Mouse (Mus musculus) olfactory bulb, adult 2 months (tissue): ENCODE measurements around the gene Aagab. TPM values are rescaled to one million over a fixed set of nuclear protein-coding genes. Genes with fewer than 3 reads are reported as not detected.

Experiments
- H3K27ac ChIP-seq: fragments of 200-500 bp; 2 replicates; pipeline ENCODE4 v1.5.1; 2012; ENCODE audit warnings: low read depth, low read length; ENCODE audit not compliant: insufficient read depth
- H3K4me1 ChIP-seq: fragments of 200-500 bp; 2 replicates; pipeline ENCODE4 v1.6.1; 2012; ENCODE audit warnings: low read length; ENCODE audit not compliant: control insufficient read depth, insufficient read depth
- H3K4me3 ChIP-seq: fragments of 200-500 bp; 2 replicates; pipeline ENCODE4 v1.5.1; 2012; ENCODE audit warnings: mild to moderate bottlenecking, low read depth, low read length, moderate library complexity; ENCODE audit not compliant: insufficient read depth
- CTCF ChIP-seq: fragments of 200-500 bp; IDR thresholded peaks from 2 replicates; pipeline ENCODE4 v1.5.1; 2012; ENCODE audit warnings: low read depth, mild to moderate bottlenecking, low read length, moderate library complexity; ENCODE audit not compliant: insufficient read depth
- POLR2A ChIP-seq: fragments of 200-500 bp; IDR thresholded peaks from 2 replicates; pipeline ENCODE4 v1.6.1; 2012; ENCODE audit warnings: mild to moderate bottlenecking, low read depth, low read length, moderate library complexity; ENCODE audit not compliant: insufficient read depth
- WGBS: fragments of 180-500 bp; shearing (Covaris S2); methylation state at CpG from one replicate; pipeline ENCODE4 v1.1.7; 2018; 5-methylcytosine and 5-hydroxymethylcytosine counted together
- polyA plus RNA-seq: library from polyadenylated mRNA; stranded (reverse); fragments of >200 nt; gene quantifications from 2 replicates; pipeline ENCODE4 v1.2.4, GENCODE M21; 2012; ENCODE audit warnings: low replicate concordance; ENCODE audit not compliant: missing spikeins, insufficient read depth, insufficient read length

Gene Aagab
- polyA plus RNA-seq, 1 experiment: not detected

DNA sequence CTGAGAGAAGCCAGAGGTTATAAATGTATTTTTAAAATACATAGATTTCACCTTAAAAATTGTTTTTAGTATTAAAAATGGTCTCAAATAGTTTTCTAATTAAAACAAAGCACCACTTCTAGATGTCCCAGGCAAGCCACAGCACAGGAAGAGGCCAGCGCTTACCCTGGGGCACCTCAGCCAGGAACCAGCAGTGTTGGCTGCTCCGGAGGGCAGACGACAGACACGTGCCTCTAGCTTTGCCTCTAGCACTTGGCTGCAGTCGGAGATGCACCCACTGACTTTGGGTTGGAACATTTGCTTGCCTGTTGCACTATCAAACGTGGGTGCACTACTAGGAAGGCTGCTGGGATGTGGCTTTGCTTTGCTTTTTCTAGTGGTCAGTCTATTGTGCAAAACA lies 30.6 kb upstream of the Aagab start:
- no peak overlapping the region for H3K4me3 ChIP-seq
- WGBS: 61% methylated on average over 6 of the region's 6 CpGs
- H3K4me1 ChIP-seq: no peaks in the 10 kb centered on the region
- no peak for TF ChIP-seq POLR2A
- TF ChIP-seq CTCF: no peak
- H3K27ac ChIP-seq: no peak overlapping the region

DNA sequence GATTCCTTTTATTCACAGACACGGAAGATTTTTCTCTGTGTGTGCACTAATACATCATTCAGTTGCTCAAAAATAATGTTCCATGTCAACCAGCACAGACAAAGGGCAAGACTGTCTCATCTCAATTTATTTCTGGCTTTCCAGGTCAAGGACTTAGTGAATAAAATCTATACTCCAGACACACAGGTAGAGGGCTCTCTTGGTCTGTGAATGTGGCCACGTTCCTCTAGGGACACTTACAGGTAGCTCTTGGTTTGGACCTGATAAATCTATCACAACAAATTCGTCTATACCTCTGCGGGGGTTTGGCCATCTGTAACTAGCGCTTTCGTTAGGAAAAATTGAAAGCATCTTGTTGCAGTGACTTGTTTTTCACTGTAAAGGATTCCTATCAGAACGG lies 29.6 kb upstream of the Aagab start:
- 78% methylated on average over 7 of the region's 7 CpGs for WGBS
- Histone ChIP-seq H3K27ac (no peak overlapping the region), H3K4me1 (no peaks in the 10 kb centered on the region), H3K4me3 (no peak overlapping the region)
- no peak for TF ChIP-seq CTCF
- no peak for TF ChIP-seq POLR2A

DNA sequence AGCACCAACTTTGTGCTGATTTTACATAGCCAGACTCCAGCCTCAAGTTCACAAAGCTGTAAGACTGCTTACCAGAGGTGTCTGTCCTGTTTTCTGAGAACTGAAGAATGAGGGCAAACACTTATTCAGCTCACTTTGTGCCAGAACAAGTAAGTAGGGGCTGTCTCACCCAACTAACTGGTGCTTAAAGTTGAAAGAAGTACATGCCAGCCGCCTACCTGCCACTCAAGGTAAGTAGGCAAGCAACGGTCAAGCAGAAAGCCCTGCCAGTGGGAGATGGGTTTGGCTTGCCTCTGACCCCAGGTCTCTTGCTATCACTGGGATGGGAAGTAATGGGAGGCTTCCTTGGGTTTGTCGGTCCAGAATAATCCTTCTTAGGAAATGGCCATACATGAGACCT lies 25.0 kb upstream of the Aagab start:
- no peak overlapping the region for H3K4me3 ChIP-seq
- H3K27ac ChIP-seq: no peak overlapping the region
- no peak for TF ChIP-seq CTCF
- TF ChIP-seq POLR2A: no peak
- H3K4me1 ChIP-seq: peaks cover 4% of the 10 kb centered on the region
- 87% methylated on average over 3 of the region's 3 CpGs for WGBS

DNA sequence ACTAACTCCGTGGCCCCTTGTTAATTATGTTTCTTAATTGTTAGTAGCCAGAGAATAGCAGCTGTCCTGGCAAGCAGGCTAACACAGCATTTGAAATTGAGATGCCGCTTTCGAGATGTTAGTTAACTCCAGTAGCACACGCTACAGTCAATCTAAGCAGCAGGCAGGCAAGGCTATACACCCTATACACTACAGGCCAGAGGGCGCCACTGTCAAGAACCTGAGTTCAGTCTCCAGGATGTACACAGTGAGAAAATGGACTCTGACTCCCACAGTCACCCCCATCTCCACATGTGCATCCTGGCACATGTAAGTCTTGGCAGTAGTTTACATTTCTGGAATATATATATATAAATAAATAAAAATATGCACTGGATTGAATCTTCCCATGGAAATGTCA lies 22.8 kb upstream of the Aagab start:
- Histone ChIP-seq H3K27ac (no peak overlapping the region), H3K4me1 (peaks cover 5% of the 10 kb centered on the region), H3K4me3 (no peak overlapping the region)
- TF ChIP-seq CTCF (no peak), POLR2A (no peak)
- 76% methylated on average over 5 of the region's 5 CpGs for WGBS

DNA sequence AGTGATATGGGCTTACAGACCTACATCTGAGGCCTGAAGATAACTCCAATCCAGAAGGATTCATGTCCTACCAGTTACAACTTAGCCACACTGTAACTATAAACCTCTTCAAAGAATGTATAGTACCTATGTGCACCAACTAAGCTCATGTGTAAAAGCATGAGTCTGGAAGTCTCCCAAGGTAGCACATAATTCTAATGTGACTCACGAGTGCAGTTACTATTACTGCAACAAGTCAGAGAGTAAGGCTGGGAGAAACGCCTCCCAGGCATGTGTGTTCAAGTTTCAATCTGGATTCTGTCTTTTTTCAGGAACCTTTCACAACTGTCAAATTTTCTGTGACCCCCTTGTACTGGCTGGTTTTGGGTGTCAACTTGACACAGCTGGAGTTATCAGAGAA lies 22.4 kb upstream of the Aagab start:
- no peak for TF ChIP-seq POLR2A
- no peak for TF ChIP-seq CTCF
- Histone ChIP-seq H3K27ac (no peak overlapping the region), H3K4me3 (no peak overlapping the region), H3K4me1 (peaks cover 5% of the 10 kb centered on the region)
- WGBS: 82% methylated on average over 2 of the region's 2 CpGs

DNA sequence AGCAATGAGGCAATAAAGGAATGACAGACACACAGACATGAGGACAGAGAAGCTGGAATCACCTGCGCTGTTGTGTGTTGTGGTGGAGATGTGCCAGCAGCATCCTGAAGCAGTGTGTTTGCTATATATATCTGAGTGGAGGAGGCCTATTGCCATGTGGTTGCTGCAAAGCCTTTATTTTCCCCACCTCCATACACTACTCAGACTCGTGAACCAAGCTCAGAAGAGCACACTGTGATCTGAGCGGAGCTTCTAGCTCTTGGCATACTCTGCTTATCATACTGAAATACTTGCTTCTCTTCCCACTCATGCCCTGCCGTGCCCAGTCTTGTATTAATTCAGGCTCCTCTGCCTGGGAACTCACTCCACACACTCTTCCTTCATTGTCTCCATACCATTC lies 20.7 kb upstream of the Aagab start:
- H3K27ac ChIP-seq: no peak overlapping the region
- peaks cover 5% of the 10 kb centered on the region for H3K4me1 ChIP-seq
- TF ChIP-seq POLR2A (no peak), CTCF (no peak)
- no peak overlapping the region for H3K4me3 ChIP-seq
- WGBS: 40% methylated on average over 4 of the region's 4 CpGs

DNA sequence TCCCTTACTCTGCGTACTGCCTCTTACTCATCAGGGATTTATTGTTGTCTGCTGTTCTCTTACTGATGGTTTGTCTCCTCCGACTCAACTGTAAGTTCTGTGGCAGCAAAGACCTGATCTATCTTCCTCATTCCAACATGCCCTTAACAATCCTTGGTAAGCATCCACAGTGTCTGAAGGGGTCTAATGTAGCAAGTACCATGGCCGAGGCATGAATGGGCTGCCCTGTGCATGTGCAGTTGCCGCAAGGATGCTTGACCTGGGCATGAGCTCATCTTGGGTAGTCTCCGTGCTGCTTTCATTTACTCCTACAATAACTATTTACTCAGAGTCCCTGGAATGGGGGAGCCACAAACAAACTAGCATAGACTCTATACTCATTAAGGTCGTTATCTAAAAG lies 17.2 kb upstream of the Aagab start:
- TF ChIP-seq CTCF: no peak
- no peak for TF ChIP-seq POLR2A

DNA sequence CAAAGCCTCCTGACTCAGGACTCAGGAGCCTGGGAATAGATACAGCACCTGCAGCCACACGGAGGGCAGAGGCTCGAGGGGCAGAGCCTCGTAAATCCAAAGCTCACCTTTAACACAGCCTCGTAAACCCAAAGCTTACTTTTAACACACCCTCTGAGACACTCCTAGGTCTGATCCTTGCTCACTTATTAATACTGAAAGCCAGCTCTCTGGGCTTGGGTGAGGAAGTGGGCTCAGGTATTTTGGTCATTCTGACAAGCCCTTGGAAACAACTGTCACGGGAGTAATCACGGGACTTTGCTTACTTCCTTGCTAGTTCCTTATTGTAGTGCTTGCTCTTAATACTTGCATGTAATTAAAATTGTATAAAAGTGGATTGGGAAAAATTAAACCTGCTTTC lies 13.3 kb upstream of the Aagab start:
- no peak overlapping the region for H3K27ac ChIP-seq
- H3K4me3 ChIP-seq: no peak overlapping the region
- no peak for TF ChIP-seq POLR2A
- WGBS: 84% methylated on average over 6 of the region's 6 CpGs
- H3K4me1 ChIP-seq: no peaks in the 10 kb centered on the region

More for the DNA sequence above, 17.2 kb upstream of the Aagab start:
- WGBS: 92% methylated on average over 6 of the region's 6 CpGs
- Histone ChIP-seq H3K4me1 (peaks cover 5% of the 10 kb centered on the region), H3K4me3 (no peak overlapping the region), H3K27ac (no peak overlapping the region)

- TF ChIP-seq CTCF: no peak
- TF ChIP-seq POLR2A: no peak
- Histone ChIP-seq H3K4me1 (no peaks in the 10 kb centered on the region), H3K27ac (no peak overlapping the region), H3K4me3 (no peak overlapping the region)
- 93% methylated on average over 4 of the region's 4 CpGs for WGBS
Observed at GRCm38 (mm10) chr9:63590592-63590991, 11.9 kb upstream of the Aagab start.

- no peak overlapping the region for H3K27ac ChIP-seq
- no peaks in the 10 kb centered on the region for H3K4me1 ChIP-seq
- TF ChIP-seq POLR2A (no peak), CTCF (no peak)
- no peak overlapping the region for H3K4me3 ChIP-seq
- WGBS: 82% methylated on average over 8 of the region's 8 CpGs
Observed at GRCm38 (mm10) chr9:63591661-63592256, 10.7 kb upstream of the Aagab start.
